Mouse (Mus musculus): ENCODE measurements around the gene Fblim1. TPM values are rescaled to one million over a fixed set of nuclear protein-coding genes. Genes with fewer than 3 reads are reported as not detected.
A peak's percentile ranks its signal among the peaks of the same experiment; 100 is the strongest.

Gene Fblim1
- polyA plus RNA-seq, 1 experiment from 2014 or later, result 1.7 TPM

DNA sequence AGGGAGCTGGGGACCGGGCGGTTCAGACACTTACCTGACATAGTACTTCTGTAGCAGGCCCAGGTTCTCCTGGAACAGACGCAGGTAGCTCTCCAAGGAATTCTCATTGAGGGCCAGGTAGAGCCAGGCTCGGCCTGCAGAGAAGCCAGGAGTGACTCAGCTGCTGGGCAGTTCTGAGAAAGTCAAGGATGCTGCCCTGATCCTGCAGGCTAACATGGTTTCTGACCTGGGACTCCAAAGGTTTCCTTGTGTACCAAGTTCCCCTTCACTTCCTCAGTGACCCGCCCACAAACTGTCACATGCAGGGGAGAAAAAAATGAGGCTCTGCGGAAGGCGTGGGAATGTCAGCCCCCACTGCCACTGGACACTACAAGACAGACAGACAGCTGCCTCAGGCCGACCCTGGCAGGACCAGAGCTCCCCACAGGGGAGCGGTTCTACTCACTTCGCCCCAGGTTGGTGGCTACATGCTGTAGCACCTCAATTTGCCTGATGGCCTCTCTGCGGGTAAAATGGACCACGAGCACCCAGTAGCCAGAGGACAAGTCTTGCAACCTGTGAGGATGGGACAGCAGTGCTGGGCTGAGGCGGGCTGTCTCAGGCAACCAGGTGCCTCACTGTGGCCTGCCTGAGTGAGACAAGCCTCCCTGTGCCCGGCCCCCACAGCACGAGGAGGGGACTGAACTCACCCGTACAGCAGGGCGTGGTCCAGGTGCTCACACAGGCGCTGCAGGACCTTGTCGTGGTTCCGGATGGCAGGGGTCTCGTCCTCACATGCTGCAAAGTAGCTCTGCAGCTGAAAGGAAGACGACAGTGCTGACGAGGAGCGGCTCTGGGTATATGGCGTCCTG, 36.3 kb upstream of the Fblim1 start:
- Histone ChIP-seq H3K4me3 (replicated peaks) (no peak overlapping the region), H3K27ac (replicated peaks) (no peak overlapping the region), H3K4me2 (no peak overlapping the region), H3K27me3 (no peaks in the 10 kb centered on the region), H3K9me3 (replicated peaks) (no peaks in the 10 kb centered on the region), H3K4me1 (replicated peaks) (peaks cover 6% of the 10 kb centered on the region; the same call in 1 of the 2 replicates), H3K36me3 (replicated peaks) (peaks cover 14% of the 10 kb centered on the region), H3K9ac (no peak overlapping the region)
- WGBS (ENCODE audit: insufficient replicate concordance), result 84% methylated on average over 25 of the region's 25 CpGs
- no peak; the same call in 1 of the 2 replicates for ATAC-seq (ENCODE audit: insufficient read depth)

DNA sequence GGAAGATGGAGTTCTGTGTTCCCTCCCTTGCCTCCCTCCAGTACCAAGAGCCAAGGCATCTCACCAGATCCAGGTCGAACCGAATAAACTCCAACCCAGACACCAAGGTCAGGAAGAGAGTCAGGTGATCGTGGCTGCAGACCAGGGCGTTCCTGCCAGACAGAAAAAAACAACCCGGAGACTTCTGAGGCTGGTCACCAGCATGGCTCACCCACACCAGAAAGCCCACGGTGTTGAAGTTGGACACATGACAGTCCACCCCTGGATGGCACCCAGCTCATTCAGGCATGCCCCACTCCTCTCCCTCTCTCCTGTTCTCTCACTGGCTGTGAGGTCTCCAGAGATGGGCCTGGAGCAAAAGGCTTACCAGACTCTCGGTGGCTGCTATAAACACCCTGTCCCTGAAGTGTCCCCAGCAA, 35.5 kb upstream of the Fblim1 start:
- no peak overlapping the region for H3K27ac ChIP-seq (replicated peaks)
- WGBS (ENCODE audit: insufficient replicate concordance), result 81% methylated on average over 7 of the region's 7 CpGs

DNA sequence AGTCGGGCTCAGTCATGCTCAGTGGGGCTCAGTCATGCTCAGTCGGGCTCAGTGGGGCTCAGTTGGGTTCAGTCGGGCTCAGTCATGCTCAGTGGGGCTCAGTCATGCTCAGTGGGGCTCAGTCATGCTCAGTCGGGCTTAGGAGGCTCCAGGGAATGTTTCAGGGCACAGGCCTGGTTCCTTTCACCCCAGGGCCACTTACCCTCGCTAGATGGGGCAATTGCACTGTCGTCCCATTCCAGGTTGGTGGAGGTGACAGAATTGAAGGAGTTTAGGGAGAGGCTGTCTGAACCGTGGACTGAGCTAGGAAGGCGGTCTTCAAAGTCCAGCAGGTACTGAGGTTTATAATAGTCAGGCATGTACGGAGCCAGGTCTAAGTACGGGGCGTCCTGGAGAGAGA, 33.6 kb upstream of the Fblim1 start:
- no peak overlapping the region for H3K9ac ChIP-seq
- peaks cover 6% of the 10 kb centered on the region; the same call in 1 of the 2 replicates for H3K4me1 ChIP-seq (replicated peaks)
- H3K9me3 ChIP-seq (replicated peaks), result no peaks in the 10 kb centered on the region
- 58% methylated on average over 11 of the region's 11 CpGs for WGBS (ENCODE audit: insufficient replicate concordance)
- H3K27ac ChIP-seq (replicated peaks), result no peak overlapping the region
- no peak for ATAC-seq (ENCODE audit: insufficient read depth)
- no peak overlapping the region for H3K4me3 ChIP-seq (replicated peaks)
- H3K4me2 ChIP-seq, result no peak overlapping the region
- no peaks in the 10 kb centered on the region for H3K27me3 ChIP-seq
- peaks cover 17% of the 10 kb centered on the region for H3K36me3 ChIP-seq (replicated peaks)

More for the DNA sequence above, 35.5 kb upstream of the Fblim1 start:
- no peak overlapping the region for H3K9ac ChIP-seq
- peaks cover 17% of the 10 kb centered on the region for H3K36me3 ChIP-seq (replicated peaks)
- no peaks in the 10 kb centered on the region for H3K9me3 ChIP-seq (replicated peaks)
- ATAC-seq (ENCODE audit: insufficient read depth), result no peak
- no peak overlapping the region for H3K4me3 ChIP-seq (replicated peaks)
- no peaks in the 10 kb centered on the region for H3K27me3 ChIP-seq
- no peak overlapping the region for H3K4me2 ChIP-seq
- peaks cover 6% of the 10 kb centered on the region; the same call in 1 of the 2 replicates for H3K4me1 ChIP-seq (replicated peaks)

DNA sequence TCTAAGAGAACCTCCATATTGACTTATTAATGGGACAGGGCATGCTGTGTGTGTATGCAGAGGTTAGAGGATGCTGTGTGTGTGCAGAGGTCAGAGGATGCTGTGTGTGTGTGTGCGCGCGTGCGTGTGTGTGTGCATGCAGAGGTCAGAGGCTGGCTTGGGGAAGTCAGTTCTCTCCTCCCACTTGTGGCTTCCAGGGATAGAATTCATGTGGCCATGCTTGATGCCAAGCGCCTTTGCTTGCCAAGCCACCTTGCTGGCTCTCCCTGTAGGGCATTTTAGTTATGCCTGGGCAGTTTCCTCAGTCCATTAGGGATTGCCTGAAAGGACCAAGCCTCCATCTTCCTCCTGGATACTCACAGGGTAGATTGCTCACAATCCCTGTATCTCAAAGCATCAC, 30.8 kb upstream of the Fblim1 start:
- WGBS (ENCODE audit: insufficient replicate concordance), result 92% methylated on average over 5 of the region's 5 CpGs
- peaks cover 29% of the 10 kb centered on the region for H3K36me3 ChIP-seq (replicated peaks)

DNA sequence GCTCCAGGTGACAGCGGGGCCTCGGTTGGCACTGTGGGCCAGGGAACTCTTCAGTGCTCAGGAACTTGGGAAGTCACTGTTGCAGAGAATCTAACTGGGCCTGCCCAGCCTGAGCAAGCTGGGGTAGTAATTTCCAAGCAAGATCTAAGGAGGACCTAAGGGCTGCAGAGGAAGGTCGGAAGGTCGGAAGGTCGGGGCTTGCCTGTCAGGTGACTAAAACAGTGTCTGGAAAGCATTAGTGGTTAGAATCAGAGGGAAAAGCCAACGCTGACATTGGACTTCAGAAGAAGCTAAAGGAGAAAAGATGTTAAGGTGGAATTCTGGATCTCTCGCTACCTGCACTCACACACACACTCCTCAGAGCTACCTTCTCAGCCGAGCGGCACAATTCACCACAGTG, 30.1 kb upstream of the Fblim1 start:
- Histone ChIP-seq H3K9me3 (replicated peaks) (no peaks in the 10 kb centered on the region), H3K4me3 (replicated peaks) (no peak overlapping the region), H3K36me3 (replicated peaks) (peaks cover 29% of the 10 kb centered on the region), H3K27me3 (no peaks in the 10 kb centered on the region), H3K9ac (no peak overlapping the region), H3K4me1 (replicated peaks) (no peaks in the 10 kb centered on the region), H3K4me2 (no peak overlapping the region), H3K27ac (replicated peaks) (no peak overlapping the region)
- ATAC-seq (ENCODE audit: insufficient read depth), result no peak
- 80% methylated on average over 9 of the region's 9 CpGs for whole genome bisulfite sequencing (ENCODE audit: insufficient replicate concordance)

More for the DNA sequence above, 30.8 kb upstream of the Fblim1 start:
- H3K4me1 ChIP-seq (replicated peaks), result no peaks in the 10 kb centered on the region
- H3K27ac ChIP-seq (replicated peaks), result no peak overlapping the region
- H3K4me2 ChIP-seq, result no peak overlapping the region
- H3K9me3 ChIP-seq (replicated peaks), result no peaks in the 10 kb centered on the region
- no peaks in the 10 kb centered on the region for H3K27me3 ChIP-seq
- H3K4me3 ChIP-seq (replicated peaks), result no peak overlapping the region
- H3K9ac ChIP-seq, result no peak overlapping the region
- ATAC-seq (ENCODE audit: insufficient read depth), result no peak

DNA sequence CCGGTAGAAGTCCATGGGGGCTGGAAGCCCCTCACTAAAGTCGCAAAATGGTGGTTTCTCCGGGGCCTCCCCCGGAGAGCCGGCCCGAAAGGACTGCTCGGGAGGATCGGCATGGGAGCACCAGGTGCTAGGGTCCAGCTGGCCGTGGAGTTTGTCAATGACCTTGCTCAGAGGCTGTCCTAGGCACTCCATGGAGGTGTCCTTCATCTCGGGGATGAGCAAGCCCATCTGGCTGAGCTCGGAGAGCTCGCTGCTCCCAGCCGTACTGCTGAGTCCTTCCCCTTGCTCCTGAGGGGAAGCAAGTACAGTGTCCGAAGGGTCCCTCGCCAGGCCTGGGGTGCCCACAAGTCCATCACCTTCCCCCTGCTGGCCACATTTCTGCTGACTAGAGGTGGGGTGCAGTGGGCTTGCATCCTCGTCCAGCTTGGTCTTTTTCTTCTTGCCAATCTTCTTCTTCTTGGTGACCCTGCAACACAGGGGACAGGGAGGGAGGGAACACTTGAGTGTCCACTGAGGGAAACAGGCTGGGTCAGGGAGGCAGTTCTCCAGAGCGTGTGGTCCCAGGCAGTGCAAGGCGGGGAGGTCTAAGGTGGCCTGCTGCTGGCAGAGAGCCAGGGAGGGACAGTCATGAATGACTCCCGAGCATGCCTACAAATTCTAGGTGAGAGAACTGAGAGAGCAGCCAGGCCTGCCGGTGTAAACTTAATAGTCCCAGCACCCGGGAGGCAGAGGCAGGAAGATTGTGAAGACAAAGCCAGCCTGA, 26.4 kb upstream of the Fblim1 start:
- Histone ChIP-seq H3K4me3 (replicated peaks) (no peak overlapping the region), H3K9me3 (replicated peaks) (no peaks in the 10 kb centered on the region), H3K4me2 (no peak overlapping the region), H3K27me3 (no peaks in the 10 kb centered on the region), H3K9ac (no peak overlapping the region), H3K27ac (replicated peaks) (no peak overlapping the region), H3K36me3 (replicated peaks) (peaks cover 47% of the 10 kb centered on the region), H3K4me1 (replicated peaks) (no peaks in the 10 kb centered on the region)
- ATAC-seq (ENCODE audit: insufficient read depth), result no peak
- 79% methylated on average over 21 of the region's 21 CpGs for WGBS (ENCODE audit: insufficient replicate concordance)

DNA sequence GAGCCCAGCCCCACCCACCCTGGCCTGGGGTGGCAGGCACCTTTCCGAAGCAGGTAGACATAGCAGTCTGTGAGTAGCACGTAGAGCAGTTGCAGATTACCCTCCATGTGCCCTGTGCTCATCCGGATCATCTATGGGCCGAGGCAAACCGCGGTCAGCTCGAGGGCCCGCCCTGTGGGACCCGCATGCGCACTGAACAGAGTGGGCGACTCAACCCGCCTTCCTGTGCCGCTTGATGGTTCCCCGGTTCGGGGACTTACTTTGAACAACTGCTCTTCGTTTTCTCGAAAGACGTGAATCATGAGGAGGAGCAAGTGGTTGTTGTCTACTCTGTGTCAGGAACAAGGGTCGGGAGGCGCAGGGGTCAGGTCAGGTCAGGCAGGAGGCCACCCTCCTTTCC, 25.4 kb upstream of the Fblim1 start:
- no peaks in the 10 kb centered on the region for H3K4me1 ChIP-seq (replicated peaks)
- H3K9me3 ChIP-seq (replicated peaks), result no peaks in the 10 kb centered on the region
- no peak overlapping the region for H3K4me3 ChIP-seq (replicated peaks)
- H3K27me3 ChIP-seq, result no peaks in the 10 kb centered on the region
- no peak overlapping the region for H3K27ac ChIP-seq (replicated peaks)
- peak; percentile 25; the same call in 1 of the 2 replicates for ATAC-seq (ENCODE audit: insufficient read depth)
- H3K9ac ChIP-seq, result no peak overlapping the region
- H3K4me2 ChIP-seq, result no peak overlapping the region
- 90% methylated on average over 20 of the region's 20 CpGs for WGBS (ENCODE audit: insufficient replicate concordance)
- peaks cover 43% of the 10 kb centered on the region for H3K36me3 ChIP-seq (replicated peaks)

DNA sequence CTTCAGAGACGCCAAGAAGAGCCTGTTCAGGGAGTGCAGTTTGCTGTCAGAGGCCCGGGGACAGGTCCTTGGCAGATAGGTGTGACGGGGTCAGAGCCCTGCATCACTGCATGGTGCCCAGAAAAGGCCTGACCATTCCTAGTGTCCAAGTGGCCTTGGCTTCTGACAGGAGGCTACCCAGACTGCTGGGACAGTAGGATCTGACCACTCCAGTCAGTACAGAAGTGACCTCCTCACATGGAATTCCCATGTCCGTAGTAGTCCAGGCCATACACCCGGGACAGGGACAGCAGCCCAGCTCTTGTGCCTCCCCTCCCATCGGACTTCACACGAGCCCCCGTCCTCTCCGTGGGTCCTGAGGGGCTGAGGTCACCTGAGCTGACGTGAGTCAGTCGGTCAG, 24.1 kb upstream of the Fblim1 start:
- Histone ChIP-seq H3K36me3 (replicated peaks) (peaks cover 43% of the 10 kb centered on the region), H3K9me3 (replicated peaks) (no peaks in the 10 kb centered on the region), H3K4me3 (replicated peaks) (no peak overlapping the region), H3K9ac (no peak overlapping the region), H3K4me1 (replicated peaks) (0 out of 2 replicates have a peak, but pooled peaks cover 6% of the 10 kb centered on the region), H3K27ac (replicated peaks) (no peak overlapping the region), H3K27me3 (no peaks in the 10 kb centered on the region), H3K4me2 (no peak overlapping the region)
- 83% methylated on average over 11 of the region's 11 CpGs for WGBS (ENCODE audit: insufficient replicate concordance)
- ATAC-seq (ENCODE audit: insufficient read depth), result no peak

DNA sequence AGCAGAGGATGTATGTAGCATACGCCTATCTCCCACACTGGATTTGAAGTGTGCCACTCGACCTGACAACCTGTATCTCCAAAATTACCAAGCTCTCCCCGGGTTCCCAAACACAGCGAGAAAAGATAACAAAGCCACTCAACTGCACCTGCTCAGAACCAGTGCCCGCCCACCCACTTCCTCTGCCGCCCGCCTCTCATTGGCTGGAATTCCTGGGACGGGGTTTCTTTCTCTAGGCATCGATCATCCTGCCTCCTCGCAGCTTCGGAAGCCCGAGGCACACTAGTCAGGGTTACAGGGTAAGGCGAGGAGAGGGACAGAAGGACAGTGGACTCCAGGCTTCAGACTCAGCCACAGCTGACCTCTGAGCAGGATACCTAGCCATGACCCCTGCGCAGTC, 22.8 kb upstream of the Fblim1 start:
- Histone ChIP-seq H3K9ac (no peak overlapping the region), H3K27me3 (no peaks in the 10 kb centered on the region), H3K4me3 (replicated peaks) (no peak overlapping the region), H3K27ac (replicated peaks) (no peak overlapping the region), H3K36me3 (replicated peaks) (peaks cover 43% of the 10 kb centered on the region), H3K9me3 (replicated peaks) (no peaks in the 10 kb centered on the region), H3K4me2 (no peak overlapping the region), H3K4me1 (replicated peaks) (0 out of 2 replicates have a peak, but pooled peaks cover 7% of the 10 kb centered on the region)
- 73% methylated on average over 14 of the region's 14 CpGs for WGBS (ENCODE audit: insufficient replicate concordance)
- no peak for ATAC-seq (ENCODE audit: insufficient read depth)

DNA sequence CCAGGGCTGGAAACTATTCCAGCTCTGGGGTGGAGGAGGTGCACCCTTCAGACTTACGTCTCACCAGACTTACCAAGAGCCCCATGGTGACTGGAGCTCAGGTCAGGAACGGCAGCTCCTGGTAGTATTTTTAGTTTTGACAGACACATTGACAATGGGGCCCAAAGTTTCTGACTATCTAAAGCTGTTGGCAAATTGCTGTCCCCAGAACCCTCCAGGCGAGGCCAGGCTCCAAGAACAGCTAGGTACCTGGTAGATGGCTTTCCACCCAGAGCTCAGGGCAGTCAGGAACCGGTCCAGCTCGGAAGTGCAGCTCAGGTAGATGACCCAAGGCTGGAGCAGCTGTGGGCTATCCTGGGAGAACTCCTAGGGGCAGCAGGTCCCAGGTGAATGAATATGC, 21.6 kb upstream of the Fblim1 start:
- H3K9me3 ChIP-seq (replicated peaks), result no peaks in the 10 kb centered on the region
- no peak overlapping the region for H3K27ac ChIP-seq (replicated peaks)
- WGBS (ENCODE audit: insufficient replicate concordance), result 67% methylated on average over 5 of the region's 5 CpGs
- peaks cover 13% of the 10 kb centered on the region; the same call in 1 of the 2 replicates for H3K4me1 ChIP-seq (replicated peaks)
- H3K9ac ChIP-seq, result no peak overlapping the region
- H3K27me3 ChIP-seq, result no peaks in the 10 kb centered on the region
- H3K4me3 ChIP-seq (replicated peaks), result no peak overlapping the region
- H3K36me3 ChIP-seq (replicated peaks), result peaks cover 40% of the 10 kb centered on the region
- no peak for ATAC-seq (ENCODE audit: insufficient read depth)
- H3K4me2 ChIP-seq, result no peak overlapping the region

Measured in liver, embryonic 15.5 days (tissue).